Mouse (Mus musculus) adrenal gland, adult (tissue): ENCODE measurements around the gene Car2.

Experiments used
- DNase-seq, 2 experiments: peaks; one replicate each; pipeline ENCODE4 v3.0.0; 2022 to 2023; ENCODE audit warnings: low spot score in 1 of 2; ENCODE audit not compliant: inconsistent age in 2 of 2

The Car2 gene

DNA sequence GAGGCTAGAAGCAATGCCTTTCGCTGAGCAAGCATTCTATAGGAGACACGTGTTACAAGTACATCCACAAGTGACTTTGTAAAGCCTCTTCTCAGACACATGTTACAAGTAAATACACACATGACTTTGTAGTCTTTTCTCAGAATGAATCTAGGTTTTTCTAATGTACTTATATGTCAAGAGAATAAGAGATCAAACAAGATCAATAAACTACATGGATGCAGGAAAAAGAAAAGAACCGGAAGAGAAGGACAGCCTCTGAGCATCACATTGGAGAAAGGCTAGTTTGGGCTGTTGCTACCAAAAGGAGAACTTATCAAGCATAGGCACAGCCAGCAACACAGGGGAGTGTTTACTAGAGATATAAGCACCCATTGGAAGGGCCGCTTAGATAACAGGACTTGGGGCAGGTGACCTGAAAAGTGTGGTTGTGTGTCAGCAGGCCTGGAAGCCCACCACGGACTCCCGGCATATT lies 7.3 kb upstream of the Car2 start:
- no peak for DNase-seq

DNA sequence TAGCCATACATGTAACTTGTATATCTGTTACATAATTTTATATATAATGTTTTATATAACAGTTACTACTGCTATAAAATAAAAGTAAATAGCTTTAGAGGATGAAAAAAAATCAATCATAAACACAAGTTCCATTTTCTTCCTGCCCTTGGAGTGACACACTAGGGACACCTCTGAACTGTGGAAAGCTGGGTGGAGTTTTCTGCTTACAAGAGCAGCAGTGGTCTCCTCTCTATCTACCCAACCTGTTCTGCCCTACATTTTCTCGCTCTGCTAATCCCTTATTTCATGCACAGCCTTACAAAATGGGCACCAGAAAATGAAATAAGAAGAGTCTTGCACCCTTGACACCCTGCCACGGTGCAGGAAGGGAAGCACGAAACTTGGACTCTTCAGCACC lies 6.8 kb upstream of the Car2 start:
- DNase-seq: no peak

DNA sequence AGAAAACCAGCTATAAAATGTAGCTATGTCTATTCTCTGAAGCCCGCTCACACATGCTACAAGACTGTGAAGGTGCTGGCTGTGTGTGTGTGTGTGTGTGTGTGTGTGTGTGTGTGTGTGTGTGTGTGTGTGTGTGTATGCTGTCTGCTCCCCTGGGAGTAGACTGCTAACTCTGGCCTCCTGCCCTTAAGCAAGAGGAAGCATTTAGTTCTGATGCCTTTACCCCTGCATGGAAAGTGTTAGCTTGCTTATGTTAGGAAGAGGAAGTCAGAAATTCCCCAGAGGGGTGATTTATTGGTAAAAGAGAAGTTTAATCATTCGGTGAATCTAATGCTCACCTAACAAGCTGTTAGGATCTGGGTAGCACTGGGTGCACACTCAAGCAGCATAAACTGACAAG lies 5.8 kb upstream of the Car2 start:
- DNase-seq: no peak

DNA sequence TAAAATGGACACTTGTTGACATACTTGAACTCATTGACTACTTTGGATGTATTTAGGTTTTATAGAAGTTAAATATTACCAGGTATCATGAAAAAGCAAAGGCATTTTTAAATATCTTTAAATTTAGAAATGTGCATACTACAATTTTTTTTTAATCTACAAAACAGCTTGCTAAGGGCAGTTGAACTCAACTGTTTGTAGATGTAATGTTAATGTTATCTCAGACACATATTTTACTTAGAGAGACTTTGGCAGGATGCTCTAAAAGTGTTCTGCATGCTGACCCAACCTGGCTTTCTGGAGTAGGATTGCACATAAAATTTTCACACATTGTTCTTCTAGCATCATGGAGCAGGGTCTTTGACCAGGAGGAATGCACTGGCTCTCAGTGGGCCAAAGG lies 4.1 kb upstream of the Car2 start:
- DNase-seq: no peak

DNA sequence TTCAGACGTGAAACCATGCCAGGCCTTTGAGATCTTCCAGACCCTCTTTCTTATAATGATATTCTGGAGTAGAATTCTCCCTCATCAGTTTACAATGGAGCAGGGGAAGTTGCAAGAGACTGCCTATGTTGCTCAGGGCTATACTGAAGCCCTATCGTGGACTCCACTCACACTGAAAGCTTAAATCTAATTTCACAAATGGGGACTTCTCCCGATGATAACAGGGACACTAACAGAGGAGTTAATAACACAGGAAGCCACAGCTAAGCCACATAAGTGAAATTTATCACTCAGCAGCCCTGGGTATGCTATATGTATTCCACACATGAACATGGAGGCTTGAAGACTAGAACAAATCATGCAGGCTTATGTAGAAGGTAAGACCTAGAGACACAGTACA lies 3.3 kb upstream of the Car2 start:
- DNase-seq: no peak

DNA sequence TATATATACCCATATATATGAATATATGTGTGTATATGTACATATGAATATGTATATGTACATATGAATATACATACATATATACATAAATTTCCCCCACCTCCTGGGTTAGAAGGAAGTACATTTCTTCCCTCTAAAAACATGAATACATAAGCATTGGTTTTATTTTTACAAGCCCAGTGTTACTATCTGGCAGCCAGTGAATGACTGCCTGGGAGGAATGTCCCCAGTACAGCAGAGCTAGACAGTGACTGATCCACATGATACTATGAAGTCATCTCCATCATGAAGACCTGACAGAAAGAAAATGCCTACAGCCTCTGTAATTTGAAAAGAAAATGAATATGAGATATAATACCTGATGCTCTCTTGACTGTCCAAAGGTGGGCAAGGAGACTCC lies 1.2 kb upstream of the Car2 start:
- DNase-seq: no peak

DNA sequence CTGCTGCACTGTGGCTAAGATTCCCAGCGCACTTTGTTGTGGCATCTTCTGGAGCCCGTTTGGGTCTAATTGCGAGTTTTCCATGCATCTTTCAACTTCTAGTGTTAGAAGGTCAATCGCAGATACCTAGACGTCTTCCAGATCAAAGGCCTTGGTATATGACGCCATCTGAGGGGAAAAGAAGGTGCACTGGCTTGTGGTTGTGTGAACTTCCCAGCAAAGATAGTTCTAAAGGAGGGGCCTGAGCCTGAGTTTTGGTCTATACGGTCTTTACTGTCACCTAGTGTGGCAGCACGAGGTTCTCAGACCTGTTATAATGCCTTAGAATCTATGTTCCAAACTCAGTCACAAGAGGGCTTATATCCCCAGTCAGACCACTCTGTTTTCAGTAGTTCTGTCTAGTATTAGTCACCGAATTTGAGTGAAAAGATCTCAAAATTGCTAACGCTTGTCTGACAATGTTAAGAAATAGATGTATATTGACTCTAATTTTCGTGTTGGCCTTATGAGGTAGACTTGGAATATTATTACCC lies 1.1 kb downstream of the Car2 start:
- DNase-seq: no peak

DNA sequence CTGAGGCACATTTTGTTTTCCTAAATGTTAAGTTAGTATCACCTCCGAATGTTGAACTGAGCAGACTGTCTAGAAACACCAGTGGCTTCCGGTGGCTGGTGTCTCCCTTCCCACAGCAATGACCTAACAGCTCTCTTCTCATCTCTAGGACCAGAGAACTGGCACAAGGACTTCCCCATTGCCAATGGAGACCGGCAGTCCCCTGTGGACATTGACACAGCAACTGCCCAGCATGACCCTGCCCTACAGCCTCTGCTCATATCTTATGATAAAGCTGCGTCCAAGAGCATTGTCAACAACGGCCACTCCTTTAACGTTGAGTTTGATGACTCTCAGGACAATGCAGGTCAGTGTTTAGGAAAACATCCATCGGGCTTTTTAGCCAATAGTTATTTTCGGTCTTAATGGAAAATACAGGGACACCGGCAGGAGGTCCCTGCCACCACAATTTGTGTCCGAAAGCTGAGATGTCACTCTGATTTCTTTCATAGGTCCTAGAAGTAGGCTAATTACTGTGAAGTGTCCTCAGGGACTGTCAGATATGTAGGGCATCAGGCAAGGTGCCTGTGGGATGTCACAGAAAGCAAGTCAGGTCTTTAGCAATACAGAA lies 1.7 kb downstream of the Car2 start:
- peak in 1 of 2 experiments; percentile 60 for DNase-seq

DNA sequence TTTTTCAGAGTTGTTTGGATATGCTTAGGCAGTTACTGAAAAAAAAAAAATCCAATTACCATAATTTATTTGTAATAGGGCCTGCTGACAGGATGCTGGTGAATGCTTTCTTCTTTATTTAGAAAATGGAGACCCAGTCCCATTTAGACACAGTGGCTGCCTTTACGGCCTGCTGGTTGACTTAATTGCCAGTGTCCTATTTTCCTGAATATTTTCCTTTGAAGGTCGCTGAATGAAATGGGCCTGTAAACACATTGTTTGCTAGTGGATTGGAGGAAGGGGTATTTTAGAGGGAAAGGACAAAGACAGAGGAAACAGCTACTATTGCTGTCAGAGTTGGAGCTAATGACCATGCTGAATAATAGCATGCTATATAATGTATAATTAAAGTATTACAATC lies 2.5 kb downstream of the Car2 start:
- no peak for DNase-seq

DNA sequence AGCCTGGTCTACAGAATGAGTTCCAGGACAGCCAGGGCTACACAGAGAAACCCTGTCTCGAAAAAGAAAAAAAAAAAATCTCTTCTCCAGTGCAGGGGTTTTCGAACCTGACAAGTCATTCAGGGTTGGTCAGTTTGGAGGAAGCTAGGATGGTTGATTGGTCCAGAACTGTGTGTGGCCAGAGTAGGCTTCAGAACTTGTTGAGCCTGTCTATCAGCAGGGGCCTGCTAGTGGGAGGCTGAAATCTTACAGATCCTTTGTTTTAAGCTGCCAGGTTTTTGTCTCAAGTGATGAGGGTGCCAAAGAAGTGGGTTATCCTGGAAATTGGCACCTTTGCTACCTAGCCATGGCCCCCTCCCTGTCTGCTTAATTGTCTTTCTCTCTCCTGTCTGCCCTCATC lies 3.0 kb downstream of the Car2 start:
- no peak for DNase-seq

DNA sequence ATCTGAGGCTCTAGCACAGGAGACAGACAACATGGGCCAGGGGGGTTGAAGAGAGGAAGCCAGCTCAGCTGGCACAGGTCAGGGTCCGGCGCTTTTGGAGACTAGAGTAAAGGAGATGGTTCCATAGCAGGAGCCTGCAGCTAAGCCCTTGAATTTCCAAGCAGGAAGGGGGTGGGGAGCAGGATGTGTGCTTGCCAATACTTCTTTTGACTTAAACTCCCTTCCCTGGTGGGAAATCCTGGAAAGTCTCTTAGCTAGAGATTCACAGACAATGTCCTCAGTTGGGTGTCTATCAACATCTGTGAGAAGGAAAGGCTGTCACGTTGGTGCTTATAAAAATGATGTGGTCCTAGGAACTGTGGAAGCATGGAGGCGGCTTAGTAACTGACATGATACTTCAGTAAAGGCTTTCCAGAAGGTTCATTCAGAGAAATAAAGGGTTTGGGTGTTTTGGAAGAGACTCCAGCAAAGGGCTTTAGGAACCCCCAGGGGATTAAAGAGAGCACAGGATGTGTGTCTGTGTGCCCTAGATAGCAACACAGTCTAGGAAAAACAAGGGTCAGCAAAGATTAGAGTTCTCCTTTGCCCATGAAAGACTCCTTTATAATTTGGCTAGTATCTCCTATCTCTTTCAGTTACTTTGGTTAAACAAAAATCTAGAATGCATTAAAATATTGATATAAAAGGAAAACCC lies 3.8 kb downstream of the Car2 start:
- peak in 1 of 2 experiments; percentile 50 for DNase-seq

DNA sequence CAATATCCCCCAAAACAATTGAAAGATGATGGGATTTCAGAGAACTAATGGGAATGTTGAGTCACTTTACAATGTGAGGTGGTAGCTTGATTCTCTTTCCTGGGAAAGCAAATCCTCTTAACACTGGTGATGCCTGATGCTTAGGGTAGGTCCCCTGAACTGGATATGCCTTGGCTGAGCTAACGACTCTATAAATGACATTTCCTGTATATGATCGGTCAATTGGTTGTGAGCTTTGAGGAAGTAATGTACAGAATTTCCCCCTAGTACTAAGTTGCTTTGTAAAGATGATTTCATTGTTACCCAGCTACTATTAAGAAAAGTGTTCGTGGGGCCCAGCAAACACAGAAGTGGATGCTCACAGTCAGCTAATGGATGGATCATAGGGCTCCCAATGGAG lies 6.9 kb downstream of the Car2 start:
- no peak for DNase-seq

DNA sequence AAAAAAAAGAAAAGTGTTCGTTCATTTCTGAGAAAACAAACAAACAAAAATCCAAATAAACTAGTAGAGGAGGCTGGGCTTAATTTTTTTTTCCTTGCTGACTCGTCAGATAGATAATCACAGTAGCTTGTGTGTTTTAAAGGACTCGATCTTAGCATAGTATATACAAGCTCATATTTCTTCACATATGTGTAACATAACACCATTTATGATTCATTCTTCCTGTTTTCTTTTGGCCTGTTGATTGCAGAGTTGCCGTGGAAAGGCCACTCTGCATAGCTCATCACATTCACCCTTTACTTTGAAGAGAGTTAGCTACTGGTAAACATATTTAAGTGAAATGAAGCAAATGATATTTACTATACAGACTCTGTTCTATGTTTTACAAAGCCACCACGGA lies 7.6 kb downstream of the Car2 start:
- DNase-seq: no peak

DNA sequence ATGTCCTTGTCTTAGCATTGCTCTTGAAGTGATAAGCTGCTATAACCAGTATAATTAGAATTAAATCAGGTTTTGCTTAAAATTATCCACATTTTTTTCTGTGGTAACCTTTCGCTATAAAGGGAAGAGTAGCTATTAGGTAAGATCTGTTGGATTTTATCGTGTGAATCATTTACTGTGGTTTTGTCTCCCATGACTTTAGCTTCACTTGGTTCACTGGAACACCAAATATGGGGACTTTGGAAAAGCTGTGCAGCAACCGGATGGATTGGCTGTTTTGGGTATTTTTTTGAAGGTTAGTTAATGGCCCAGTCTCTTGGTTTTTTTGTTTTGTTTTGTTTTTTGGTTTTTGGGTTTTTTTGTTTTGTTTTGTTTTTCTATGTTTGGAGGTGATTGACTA lies 9.3 kb downstream of the Car2 start:
- no peak for DNase-seq

DNA sequence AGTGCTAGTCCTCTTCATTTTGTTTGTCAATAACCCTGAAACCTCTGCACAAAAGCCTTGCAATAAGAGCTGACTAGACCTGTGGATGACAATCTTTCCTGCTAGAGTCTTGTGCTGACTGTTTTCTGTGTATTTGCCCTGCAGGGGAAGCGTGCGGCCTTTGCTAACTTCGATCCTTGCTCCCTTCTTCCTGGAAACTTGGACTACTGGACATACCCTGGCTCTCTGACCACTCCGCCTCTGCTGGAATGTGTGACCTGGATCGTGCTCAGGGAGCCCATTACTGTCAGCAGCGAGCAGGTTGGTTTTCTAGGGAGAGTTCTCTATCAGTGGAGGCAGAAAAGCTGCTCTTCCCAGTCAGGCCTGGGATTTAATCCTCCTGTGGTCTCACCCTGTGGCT lies 11.7 kb downstream of the Car2 start:
- DNase-seq: no peak

DNA sequence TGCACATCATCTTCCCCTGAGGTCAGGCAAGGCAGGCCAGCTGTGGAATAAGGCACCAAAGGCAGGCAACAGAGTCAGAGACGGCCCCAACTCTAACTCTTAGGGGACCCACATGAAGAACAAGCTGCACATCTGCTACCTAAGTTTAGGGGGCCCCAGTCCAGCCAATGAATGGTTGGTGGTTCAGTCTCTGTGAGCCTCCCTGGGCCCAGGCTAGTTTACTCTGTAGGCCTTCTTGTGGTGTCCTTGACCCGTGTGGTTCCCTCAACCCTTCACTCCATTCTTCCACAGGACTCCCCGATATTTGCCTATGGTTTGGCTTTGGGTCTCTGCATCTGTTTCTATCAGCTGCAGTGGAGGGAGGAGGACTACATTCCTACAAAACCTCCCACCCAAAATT lies 17.3 kb downstream of the Car2 start:
- no peak for DNase-seq

DNA sequence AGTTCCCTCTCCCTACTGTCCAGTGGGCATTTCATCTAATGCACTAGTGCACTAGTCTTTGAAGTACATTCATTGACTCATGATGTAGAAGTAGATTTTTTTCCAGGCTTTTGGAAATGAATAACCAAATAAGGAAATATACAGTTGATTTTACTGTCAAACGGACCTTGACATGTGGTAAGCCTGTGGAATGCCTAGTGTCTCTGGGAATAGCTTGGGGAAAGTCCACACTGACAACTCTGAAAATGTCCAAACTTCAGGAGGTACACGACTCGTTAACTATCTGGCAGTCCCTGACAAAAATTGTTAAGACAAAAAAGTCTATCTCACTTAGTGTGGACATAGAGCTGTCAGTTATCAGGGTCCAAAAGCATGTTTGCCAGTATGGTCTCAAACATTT lies 18.1 kb downstream of the Car2 start:
- no peak for DNase-seq

DNA sequence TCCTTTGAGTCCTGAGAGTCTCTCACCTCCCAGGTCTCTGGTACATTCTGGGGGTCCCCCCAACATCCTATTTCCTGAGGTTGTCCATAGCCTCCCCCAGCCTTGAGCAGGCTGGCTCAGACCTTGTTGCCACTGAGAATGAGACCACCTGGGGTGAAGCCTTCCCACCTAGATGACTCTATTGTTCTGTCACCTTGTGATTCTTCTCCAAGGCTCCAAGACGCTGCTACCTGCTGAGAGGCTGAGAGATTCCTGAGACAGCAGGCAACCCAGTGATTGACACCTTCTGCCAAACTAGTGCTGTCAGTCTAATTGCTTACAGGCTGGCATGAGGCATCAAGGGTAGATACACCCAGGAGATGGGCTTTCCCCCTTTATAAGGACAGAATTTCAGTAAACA lies 21.2 kb downstream of the Car2 start:
- no peak for DNase-seq

DNA sequence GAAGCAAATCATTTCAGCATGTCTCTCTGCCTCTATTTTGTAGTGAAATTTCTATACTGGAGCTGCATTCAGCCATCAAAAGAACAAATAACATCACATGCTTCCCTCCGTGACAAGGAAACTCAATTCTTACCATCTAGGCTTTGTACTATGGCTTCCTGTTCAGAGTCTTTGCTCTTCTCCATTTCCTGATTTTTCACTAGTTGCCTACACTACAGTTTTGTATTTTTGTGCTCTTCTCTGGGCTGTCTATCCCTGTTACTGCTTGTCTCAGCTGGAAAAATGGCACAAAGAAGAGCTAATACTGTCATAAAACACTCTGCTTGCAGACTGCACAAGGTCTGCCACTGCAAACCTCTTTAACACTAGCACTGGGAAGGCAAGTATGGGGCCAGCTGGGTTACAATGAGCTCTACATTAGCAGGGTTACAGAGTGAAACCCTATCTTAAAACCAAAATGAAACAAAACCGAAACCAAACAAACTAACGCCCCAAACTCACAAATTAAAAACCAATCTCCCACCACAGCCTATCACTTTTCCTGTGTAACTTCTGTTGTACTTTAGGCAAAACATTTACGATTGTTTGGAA lies 26.0 kb downstream of the Car2 start:
- no peak for DNase-seq

DNA sequence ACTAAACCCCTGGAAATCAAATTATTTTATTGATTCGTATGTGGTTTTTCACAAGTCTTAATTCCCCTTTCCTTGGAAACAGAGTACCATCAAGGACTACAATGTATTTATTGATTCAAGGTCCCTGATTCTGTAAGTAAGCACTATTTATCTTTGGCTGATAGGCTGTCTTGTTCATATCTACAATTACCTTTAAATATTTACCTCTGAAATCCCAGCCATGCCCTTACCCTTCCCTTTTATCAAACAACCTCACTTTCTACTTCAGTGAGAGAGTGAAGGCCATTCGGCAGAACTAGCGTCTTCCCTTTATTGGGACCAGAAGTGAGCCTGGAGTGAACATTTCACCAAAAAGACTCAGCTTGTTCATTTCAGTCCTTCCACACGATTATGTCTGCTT lies 27.7 kb downstream of the Car2 start:
- DNase-seq: no peak

DNA sequence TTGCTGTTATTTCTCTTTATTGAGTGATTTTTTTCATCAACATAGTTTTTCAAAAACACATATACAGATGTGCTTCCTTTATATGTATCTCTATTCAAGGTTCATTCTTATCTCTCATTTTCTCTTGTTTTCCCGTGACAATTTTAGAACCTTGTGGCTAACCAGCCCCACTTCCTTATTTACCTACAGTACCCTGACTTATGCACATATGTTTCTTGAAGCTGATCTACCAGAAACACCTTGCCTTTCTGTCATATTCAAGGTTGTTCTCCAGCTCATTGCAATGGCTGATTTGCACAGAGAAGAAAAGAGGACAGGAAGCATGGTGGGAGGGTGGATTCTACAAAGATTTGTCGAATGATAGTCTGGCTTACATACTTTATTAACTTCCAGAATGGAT lies 29.3 kb downstream of the Car2 start:
- DNase-seq: no peak

DNA sequence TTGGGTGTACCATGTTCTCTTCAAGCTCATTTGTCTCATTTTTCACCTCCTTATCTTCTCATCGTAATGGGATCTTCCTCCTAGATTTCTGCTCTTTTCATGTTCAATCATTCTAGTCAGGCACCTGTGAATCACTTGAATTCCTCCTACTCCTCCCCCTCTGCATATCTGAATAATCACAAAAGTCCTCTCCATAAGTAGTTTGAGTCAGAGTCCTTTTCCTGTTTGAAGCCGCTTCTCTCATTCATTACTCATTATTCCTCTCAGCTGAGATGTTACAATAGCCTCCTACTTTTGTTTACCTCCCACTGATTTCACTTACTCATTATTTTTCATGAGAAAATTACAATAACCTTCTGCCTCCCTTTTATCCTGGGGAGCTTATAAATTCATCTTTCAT lies 31.2 kb downstream of the Car2 start:
- DNase-seq: no peak

DNA sequence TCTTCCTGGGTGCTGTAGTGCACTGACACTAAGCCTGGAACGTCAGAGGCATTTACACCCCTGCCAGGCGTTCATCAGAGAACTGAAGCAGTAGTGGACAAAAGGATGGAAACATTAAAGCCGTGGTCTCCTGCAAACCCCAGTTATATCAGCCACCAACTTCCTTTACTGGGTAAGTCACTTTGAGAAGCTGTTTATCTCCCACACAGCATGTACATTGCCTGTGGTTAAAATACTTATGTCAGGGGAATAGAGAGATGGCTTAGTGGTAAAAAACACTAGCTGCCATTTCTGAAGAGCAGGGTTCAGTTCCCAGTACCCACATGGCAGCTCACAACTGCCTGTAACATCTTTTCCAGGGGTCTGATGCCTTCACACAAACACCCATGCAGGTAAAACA lies 58.6 kb downstream of the Car2 start:
- no peak for DNase-seq
